Mouse (Mus musculus) embryonic fibroblast, embryonic 13.5 days (primary cell): ENCODE data around the gene Tsen34. TPM values are rescaled to one million over a fixed set of nuclear protein-coding genes. Genes with fewer than 3 reads are reported as not detected.
A peak's percentile ranks its signal among the peaks of the same experiment; 100 is the strongest.

Source experiments
- H3K27ac ChIP-seq: 2 replicates; pipeline ENCODE4 v1.5.1; 2012; ENCODE audit warnings: low read length, control low read depth, inconsistent platforms; ENCODE audit not compliant: insufficient read depth
- H3K4me1 ChIP-seq: 2 replicates; pipeline ENCODE4 v1.6.1; 2011; ENCODE audit warnings: low read length; ENCODE audit not compliant: control insufficient read depth, insufficient read depth
- H3K4me3 ChIP-seq: 2 replicates; pipeline ENCODE4 v1.5.1; 2011; ENCODE audit warnings: mild to moderate bottlenecking, control low read depth, low read length; ENCODE audit not compliant: insufficient read depth
- CTCF ChIP-seq: IDR thresholded peaks from 2 replicates; pipeline ENCODE4 v1.5.1; 2011; ENCODE audit warnings: mild to moderate bottlenecking, control low read depth, low read length, moderate library complexity, borderline replicate concordance; ENCODE audit not compliant: insufficient read depth
- POLR2A ChIP-seq: IDR thresholded peaks from 2 replicates; pipeline ENCODE4 v1.6.1; 2011; ENCODE audit warnings: low read depth, mild to moderate bottlenecking, control low read depth, low read length, moderate library complexity
- polyA plus RNA-seq: library from polyadenylated mRNA; stranded (reverse); fragments of >200 nt; gene quantifications from 2 replicates; pipeline ENCODE4 v1.2.4, GENCODE M21; 2011; ENCODE audit warnings: low read depth; ENCODE audit not compliant: missing spikeins, insufficient read length

Tsen34 gene
- polyA plus RNA-seq: 81.5 and 85.6 TPM in 2 replicates

DNA sequence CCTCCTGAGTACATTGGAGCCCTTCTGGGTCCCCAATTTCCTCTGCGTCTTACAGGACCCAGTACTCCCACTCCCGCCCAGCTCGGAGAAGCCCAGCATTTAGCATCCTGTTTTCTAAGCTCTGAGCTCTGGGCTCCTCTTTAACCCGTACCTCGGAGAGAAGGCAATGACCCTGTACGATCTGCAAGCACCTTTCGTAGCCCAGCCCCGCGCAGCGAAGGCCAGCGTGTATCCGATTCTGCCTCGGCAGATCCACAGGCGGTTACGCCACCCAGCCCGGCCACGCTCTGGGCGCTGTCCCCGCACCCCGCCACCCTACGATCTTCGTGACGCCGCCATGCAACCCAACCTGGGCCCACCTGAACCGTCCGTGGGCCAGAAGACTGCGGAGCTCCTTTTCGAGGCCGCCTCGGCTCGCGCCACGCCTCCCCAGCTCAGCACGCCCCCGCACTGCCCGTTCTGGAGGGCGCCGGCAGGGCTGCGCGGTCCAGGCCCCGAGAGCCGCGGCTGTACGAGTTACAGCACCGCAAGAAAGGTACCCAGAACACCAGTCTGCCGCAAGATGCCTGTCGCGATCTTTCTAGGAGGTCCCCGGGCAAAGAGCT is at the start of gene Tsen34:
Tsen34 (plus strand) TSS at position 482 of the 605 bp plus-strand sequence.
- TF ChIP-seq POLR2A (peak; percentile 77), CTCF (no peak)
- no peaks in the 10 kb centered on the region; the same call in 1 of the 2 replicates for H3K4me1 ChIP-seq
- H3K4me3 ChIP-seq: peak within 1 kb of the TSS; percentile 80

DNA sequence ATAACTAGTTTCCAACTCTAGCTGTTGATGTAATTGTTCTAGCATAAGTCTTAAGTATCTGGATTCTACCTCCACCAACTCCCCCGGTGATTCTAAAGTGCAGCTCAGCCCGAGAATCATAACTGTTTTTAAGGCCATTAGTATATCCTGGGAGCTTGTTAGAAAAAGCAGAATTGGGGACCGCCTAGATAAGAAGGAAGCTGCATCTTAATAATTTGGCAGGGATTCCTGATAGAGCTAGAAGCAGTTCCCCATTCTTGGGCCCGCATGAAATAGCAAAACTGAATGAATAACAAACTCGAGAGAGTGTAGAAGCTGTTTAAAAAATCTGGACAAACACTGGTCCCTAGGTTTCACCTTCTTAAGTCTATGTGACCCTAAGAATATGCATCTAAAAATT is 49.3 kb upstream of the Tsen34 start:
- Histone ChIP-seq H3K4me3 (no peak overlapping the region), H3K4me1 (peaks cover 12% of the 10 kb centered on the region), H3K27ac (no peak overlapping the region)
- TF ChIP-seq POLR2A (no peak), CTCF (no peak)

More for the DNA sequence above, at the start of gene Tsen34:
- peak within 1 kb of the TSS; percentile 91 for H3K27ac ChIP-seq

DNA sequence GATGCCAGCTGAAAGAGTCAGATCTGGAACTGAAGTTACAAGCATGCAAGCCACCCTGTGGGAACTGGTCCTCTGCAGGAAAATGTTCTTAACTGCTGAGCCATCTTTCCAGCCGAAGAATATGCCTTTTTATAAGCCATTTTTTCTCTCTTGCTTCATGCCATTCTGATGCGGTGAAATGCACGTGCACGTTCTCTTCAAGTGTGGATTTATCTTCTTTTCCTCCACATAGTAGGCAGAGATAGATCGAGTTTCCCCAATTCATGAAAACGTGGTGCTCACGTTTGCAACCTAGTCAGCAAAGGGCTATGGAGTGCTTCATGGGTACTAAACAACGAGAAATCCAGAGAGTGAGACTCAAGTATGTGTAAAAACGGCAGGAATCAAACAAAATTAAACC is 48.8 kb upstream of the Tsen34 start:
- Histone ChIP-seq H3K27ac (no peak overlapping the region), H3K4me3 (peak overlapping the region; percentile 44), H3K4me1 (peaks cover 14% of the 10 kb centered on the region)

DNA sequence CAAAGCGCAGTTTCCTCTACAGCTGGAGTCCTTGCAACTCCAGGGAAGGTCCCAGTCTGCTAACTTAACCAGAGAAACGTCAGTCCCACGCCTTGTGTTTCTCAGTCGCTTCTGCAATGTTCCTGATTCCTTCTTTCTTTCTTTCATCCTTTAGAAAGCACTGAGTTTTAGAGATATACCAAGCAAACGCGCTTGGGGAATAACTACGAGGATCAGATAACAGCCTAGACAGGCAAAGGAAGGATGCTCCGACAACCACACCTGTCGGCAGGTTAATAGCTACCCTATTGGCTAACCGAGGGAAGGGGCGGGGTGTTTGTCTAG is 48.4 kb upstream of the Tsen34 start:
- TF ChIP-seq POLR2A (no peak), CTCF (no peak)
- Histone ChIP-seq H3K4me1 (peaks cover 14% of the 10 kb centered on the region), H3K27ac (no peak overlapping the region)

More for the DNA sequence above, 48.8 kb upstream of the Tsen34 start:
- TF ChIP-seq POLR2A (no peak), CTCF (no peak)

DNA sequence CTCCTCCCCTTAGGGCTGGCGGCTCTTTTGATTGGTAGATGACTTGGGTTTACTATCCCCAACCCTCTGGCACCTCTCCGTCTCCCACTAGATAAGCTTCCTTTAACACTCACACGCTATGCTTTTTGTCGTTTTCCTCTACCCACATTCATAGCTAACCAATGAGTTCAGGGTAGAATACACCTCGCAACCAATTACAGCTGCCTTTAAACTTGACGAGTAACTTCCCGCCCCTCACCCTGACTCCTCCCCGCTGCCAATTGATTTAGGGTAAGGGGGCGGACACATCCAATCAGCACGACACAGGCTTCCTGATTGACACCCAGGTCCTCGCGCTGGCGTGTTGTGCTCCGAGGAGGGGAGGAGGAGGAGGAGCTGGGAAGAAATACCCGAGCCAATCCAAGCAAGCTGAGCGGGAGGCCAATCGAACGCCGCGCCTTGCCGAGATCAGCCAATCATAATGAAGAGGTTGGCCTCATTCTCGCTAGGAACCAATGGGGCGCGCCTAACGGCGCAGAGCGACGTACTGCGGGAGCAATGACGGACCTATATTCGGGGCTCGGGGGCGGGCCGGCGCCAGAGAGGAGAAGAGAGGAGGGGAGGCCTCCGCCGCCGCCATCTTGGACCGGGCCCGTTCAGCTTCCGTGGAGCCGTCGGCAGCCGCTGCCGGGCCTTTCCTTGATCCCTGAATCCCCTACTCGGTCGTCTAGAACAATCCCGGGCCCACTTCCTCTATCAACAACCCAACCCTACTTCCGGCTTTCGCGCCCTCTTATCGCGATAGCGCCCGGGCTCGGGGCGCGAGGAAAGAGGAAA is 47.8 kb upstream of the Tsen34 start, which contains the start of gene Cnot3:
Cnot3 (plus strand) TSS at position 597 of the 816 bp plus-strand sequence.
- Histone ChIP-seq H3K27ac (peak within 1 kb of the TSS; percentile 94), H3K4me1 (peaks cover 14% of the 10 kb centered on the region), H3K4me3 (peak within 1 kb of the TSS; percentile 58)
- TF ChIP-seq CTCF: no peak
- peak; percentile 62 for TF ChIP-seq POLR2A

More for the DNA sequence above, 48.4 kb upstream of the Tsen34 start:
- H3K4me3 ChIP-seq: peak overlapping the region; percentile 44

DNA sequence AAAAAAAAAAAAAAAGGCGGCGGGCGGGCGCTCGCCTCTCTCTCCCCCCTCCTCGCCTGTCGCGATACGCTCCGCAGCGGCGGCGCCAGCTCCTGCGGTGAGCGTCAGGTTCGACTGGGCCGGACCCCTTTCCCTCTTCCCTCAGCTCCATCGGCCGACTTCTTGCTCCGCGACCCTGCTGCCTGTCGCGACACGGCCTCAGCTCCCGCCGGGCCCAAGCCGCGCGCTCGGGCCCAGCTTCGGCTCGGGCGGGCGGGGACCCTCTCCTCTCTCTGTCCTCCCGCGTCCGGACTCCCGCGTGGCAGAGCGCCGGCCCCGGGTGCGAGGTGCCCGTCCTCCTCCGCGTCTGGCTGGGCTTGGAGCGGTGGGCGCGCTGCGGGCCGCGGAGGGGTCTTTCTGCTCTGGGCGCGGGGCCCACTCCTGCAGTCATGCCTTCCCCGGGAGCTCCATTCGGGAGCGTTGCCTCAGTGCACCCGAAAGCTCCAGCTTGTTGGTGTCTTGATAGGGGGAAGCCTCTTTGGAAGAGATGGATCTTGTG is 47.1 kb upstream of the Tsen34 start:
- TF ChIP-seq POLR2A (no peak; the same call in 1 of the 2 replicates), CTCF (no peak)
- H3K4me3 ChIP-seq: peak overlapping the region; percentile 58

DNA sequence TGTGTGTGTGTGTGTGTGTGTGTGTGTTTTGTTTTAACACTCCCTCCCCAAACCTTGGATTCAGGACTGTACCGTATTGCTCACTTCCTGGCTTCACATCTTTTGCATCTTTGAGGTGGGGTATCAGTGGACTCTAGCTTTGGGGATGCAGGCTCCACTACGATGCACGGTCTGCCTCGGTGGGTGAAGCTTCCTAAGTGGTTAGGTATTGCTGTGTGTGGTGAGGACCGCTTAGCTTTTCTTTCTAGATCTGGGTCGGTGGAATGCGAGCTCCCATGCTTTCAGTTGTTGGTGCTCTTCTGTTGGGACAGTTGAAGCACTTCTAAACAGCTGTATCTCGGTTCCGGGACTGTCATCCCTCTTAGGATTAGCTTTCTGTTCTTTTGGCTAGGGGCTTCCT is 46.5 kb upstream of the Tsen34 start:
- Histone ChIP-seq H3K4me3 (peak overlapping the region; percentile 58), H3K4me1 (peaks cover 14% of the 10 kb centered on the region), H3K27ac (no peak overlapping the region; the same call in 1 of the 2 replicates)
- 0 out of 2 replicates have a peak, but pooled peaks have one; percentile 41 for TF ChIP-seq POLR2A
- TF ChIP-seq CTCF: no peak

More for the DNA sequence above, 47.1 kb upstream of the Tsen34 start:
- Histone ChIP-seq H3K4me1 (peaks cover 14% of the 10 kb centered on the region), H3K27ac (peak overlapping the region; percentile 94)

DNA sequence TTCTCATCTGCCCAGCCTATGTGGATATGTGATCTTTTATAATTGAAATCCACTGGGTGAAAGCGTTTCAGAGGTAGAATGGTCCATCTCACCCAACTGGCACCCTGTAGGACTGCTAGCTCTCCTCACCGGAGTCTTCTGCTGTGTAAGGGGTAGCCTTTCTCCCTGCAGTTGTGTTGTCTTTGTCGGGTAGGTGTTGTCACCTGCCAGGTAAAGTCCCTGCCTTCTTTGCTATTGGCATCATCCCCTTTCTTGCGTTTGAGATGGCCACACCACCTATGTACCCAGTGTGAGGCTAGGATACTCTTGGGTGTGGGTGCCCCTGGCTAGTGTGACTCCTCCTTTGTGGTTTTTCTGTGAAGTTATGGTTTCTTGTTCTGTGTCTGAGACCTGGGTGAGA is 46.0 kb upstream of the Tsen34 start:
- peaks cover 14% of the 10 kb centered on the region for H3K4me1 ChIP-seq
- H3K4me3 ChIP-seq: peak overlapping the region; percentile 58
- no peak for TF ChIP-seq POLR2A
- TF ChIP-seq CTCF: no peak
- no peak overlapping the region for H3K27ac ChIP-seq

DNA sequence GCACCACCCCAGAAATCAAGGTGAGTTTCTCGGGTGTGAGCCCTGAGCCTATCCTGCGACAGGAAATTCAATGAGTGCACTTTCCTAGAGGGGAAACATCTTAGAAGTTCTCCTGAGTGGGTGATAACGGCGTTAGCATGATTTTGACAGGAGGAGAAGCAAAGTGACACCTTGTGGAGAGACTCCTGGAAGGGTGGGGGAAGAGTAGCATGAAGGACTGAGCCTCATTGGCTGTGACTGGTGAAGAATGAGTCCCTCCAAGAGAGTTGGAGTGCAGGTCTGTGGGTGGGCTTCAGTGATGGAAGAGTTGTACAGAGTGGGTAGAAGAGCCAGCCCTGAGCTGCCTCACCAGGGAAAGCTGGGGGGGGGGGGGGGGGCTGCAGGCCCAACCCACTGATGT is 35.7 kb upstream of the Tsen34 start:
- H3K4me1 ChIP-seq: no peaks in the 10 kb centered on the region
- H3K4me3 ChIP-seq: no peak overlapping the region
- no peak overlapping the region for H3K27ac ChIP-seq
- TF ChIP-seq CTCF (no peak), POLR2A (no peak)
